Mouse (Mus musculus) limb, embryonic 10.5 days (tissue): ENCODE measurements around the gene Commd7. TPM values are rescaled to one million over a fixed set of nuclear protein-coding genes. Genes with fewer than 3 reads are reported as not detected.
"Not testable (repeated sequence)": the region's sequence is repeated elsewhere in the genome, so short reads cannot be mapped to it uniquely, and the experiment has no call there.

Experiments
- DNase-seq: peaks from one replicate; pipeline ENCODE4 v3.0.0-alpha.2; 2017; ENCODE audit warnings: low spot score
- H3K27ac ChIP-seq: fragments of 300-500 bp; sonication (generic); 2 replicates; pipeline ENCODE4 v1.5.1; 2016; ENCODE audit warnings: mild to moderate bottlenecking
- H3K27me3 ChIP-seq: fragments of 300-500 bp; sonication (generic); 2 replicates; pipeline ENCODE4 v1.6.1; 2016; ENCODE audit warnings: low read depth, mild to moderate bottlenecking; ENCODE audit not compliant: poor library complexity, severe bottlenecking
- H3K36me3 ChIP-seq: fragments of 300-500 bp; sonication (generic); 2 replicates; pipeline ENCODE4 v1.6.1; 2016; ENCODE audit warnings: mild to moderate bottlenecking, moderate library complexity
- H3K4me1 ChIP-seq: fragments of 300-500 bp; sonication (generic); 2 replicates; pipeline ENCODE4 v1.6.1; 2016
- H3K4me3 ChIP-seq: fragments of 300-500 bp; sonication (generic); 2 replicates; pipeline ENCODE4 v1.5.1; 2016; ENCODE audit warnings: mild to moderate bottlenecking, moderate library complexity
- H3K9me3 ChIP-seq: fragments of 300-500 bp; sonication (generic); replicated peaks from 2 replicates; pipeline ENCODE4 v1.6.1; 2016; ENCODE audit warnings: mild to moderate bottlenecking
- WGBS: fragments of 180-500 bp; shearing (Covaris S2); methylation state at CpG from one replicate; pipeline ENCODE4 v1.1.7; 2016; 5-methylcytosine and 5-hydroxymethylcytosine counted together
- polyA plus RNA-seq: library from polyadenylated mRNA; unstranded; fragments of >200 nt; fragmentation: Nextera tagmentation; extraction: Ambion mirVana; gene quantifications from 2 replicates; pipeline ENCODE4 v1.2.1, GENCODE M21; 2016

The Commd7 gene
- 73.9 and 74.4 TPM in 2 replicates for polyA plus RNA-seq

GRCm38 (mm10) chr2:153631976-153632870, at the start of gene Commd7:
TSS of gene Commd7 (minus strand) at chr2:153632781.
- H3K4me1 ChIP-seq: peaks cover 17% of the 10 kb centered on the region
- H3K27ac ChIP-seq: peak within 1 kb of the TSS; percentile 93
- DNase-seq: peak; percentile 91
- H3K36me3 ChIP-seq: peaks cover 23% of the 10 kb centered on the region
- WGBS: 4% methylated on average over 53 of the region's 53 CpGs
- peak within 1 kb of the TSS; percentile 73 for H3K4me3 ChIP-seq
- H3K27me3 ChIP-seq: no peaks in the 10 kb centered on the region
- H3K9me3 ChIP-seq: no peaks in the 10 kb centered on the region

DNA sequence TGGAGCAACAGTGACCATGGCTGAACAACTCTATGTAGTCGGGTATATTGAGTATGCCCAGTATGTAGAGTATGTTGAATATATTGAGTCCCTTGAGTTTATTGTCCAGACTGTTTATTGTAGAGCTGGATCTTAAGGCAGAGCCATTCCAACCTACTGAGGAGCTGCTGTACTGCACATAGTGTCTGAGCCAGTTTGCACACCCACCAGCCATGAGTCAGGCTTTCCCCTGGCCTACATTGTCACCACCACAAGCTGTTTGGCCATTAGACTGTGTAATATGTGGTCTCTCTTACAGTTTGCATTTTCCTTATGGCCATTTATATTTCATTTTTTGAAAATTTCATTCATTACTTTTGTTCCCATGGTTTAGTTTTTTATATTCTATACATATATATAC, 47.4 kb upstream of the Commd7 start:
- DNase-seq: no peak
- Histone ChIP-seq H3K36me3 (peaks cover 67% of the 10 kb centered on the region), H3K4me3 (no peak overlapping the region), H3K4me1 (no peaks in the 10 kb centered on the region), H3K9me3 (no peaks in the 10 kb centered on the region), H3K27ac (no peak overlapping the region), H3K27me3 (no peaks in the 10 kb centered on the region)
- 88% methylated on average over 1 of the region's 1 CpGs for WGBS

DNA sequence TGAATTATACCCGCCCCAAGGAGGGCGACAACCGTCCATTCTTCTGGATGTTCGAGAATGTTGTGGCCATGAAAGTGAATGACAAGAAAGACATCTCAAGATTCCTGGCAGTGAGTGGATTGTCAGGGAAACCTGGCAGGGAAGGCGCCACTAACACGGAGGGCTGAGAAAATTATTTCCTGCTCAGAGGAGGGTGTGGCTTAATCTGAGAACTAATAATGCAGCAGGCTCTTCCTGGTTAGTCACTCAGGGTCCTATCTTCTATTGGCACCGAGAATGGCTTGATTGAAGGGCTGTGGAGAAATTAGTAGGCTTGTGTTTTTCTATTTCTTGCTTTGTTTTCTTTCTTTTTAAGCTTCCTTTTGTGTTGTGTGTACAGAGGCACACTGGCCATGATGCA, 45.0 kb upstream of the Commd7 start:
- Histone ChIP-seq H3K4me3 (no peak overlapping the region), H3K36me3 (peaks cover 83% of the 10 kb centered on the region), H3K4me1 (no peaks in the 10 kb centered on the region), H3K27me3 (no peaks in the 10 kb centered on the region), H3K27ac (no peak overlapping the region), H3K9me3 (no peaks in the 10 kb centered on the region)
- DNase-seq: no peak
- 92% methylated on average over 7 of the region's 7 CpGs for WGBS

- Histone ChIP-seq H3K27me3 (no peaks in the 10 kb centered on the region), H3K27ac (no peak overlapping the region), H3K4me3 (no peak overlapping the region), H3K36me3 (peaks cover 84% of the 10 kb centered on the region), H3K4me1 (no peaks in the 10 kb centered on the region), H3K9me3 (no peaks in the 10 kb centered on the region)
- DNase-seq: no peak
- WGBS: 94% methylated on average over 6 of the region's 6 CpGs
Measured at GRCm38 (mm10) chr2:153676944-153677343, 44.4 kb upstream of the Commd7 start.

DNA sequence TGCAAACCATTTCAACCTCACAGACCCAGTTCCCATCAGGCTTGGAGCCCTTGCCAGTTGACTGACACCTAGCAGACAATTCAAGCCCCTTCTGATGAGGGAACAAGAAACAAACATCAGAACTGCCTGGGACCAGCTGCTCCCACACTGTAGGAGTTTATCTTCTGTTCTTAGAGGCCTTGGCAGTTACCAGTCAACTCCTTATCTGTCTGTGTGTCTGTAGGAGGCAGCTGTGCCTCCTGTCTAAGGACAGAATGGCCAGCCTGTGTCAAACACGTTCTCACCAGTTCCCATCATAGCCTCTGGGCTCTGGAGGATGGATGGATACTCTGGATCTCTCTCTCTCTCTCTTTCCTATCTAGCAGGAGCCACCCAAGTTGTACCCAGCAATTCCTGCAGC, 42.8 kb upstream of the Commd7 start:
- peaks cover 78% of the 10 kb centered on the region for H3K36me3 ChIP-seq
- WGBS: 95% methylated on average over 1 of the region's 1 CpGs

GRCm38 (mm10) chr2:153672619-153673018, 40.0 kb upstream of the Commd7 start:
- no peak overlapping the region for H3K4me3 ChIP-seq
- H3K27me3 ChIP-seq: no peaks in the 10 kb centered on the region
- H3K36me3 ChIP-seq: peaks cover 74% of the 10 kb centered on the region
- 96% methylated on average over 2 of the region's 2 CpGs for WGBS
- H3K4me1 ChIP-seq: no peaks in the 10 kb centered on the region
- no peaks in the 10 kb centered on the region for H3K9me3 ChIP-seq
- no peak overlapping the region for H3K27ac ChIP-seq
- DNase-seq: no peak

More for the DNA sequence above, 42.8 kb upstream of the Commd7 start:
- H3K4me3 ChIP-seq, H3K4me1 ChIP-seq, H3K27me3 ChIP-seq, DNase-seq, H3K27ac ChIP-seq, H3K9me3 ChIP-seq: not testable (repeated sequence)

GRCm38 (mm10) chr2:153670111-153670510, 37.5 kb upstream of the Commd7 start:
- H3K36me3 ChIP-seq: peaks cover 74% of the 10 kb centered on the region
- no peaks in the 10 kb centered on the region for H3K9me3 ChIP-seq
- no peak overlapping the region for H3K4me3 ChIP-seq
- H3K4me1 ChIP-seq: no peaks in the 10 kb centered on the region
- no peak for DNase-seq
- H3K27ac ChIP-seq: no peak overlapping the region
- 94% methylated on average over 5 of the region's 5 CpGs for WGBS
- H3K27me3 ChIP-seq: no peaks in the 10 kb centered on the region

DNA sequence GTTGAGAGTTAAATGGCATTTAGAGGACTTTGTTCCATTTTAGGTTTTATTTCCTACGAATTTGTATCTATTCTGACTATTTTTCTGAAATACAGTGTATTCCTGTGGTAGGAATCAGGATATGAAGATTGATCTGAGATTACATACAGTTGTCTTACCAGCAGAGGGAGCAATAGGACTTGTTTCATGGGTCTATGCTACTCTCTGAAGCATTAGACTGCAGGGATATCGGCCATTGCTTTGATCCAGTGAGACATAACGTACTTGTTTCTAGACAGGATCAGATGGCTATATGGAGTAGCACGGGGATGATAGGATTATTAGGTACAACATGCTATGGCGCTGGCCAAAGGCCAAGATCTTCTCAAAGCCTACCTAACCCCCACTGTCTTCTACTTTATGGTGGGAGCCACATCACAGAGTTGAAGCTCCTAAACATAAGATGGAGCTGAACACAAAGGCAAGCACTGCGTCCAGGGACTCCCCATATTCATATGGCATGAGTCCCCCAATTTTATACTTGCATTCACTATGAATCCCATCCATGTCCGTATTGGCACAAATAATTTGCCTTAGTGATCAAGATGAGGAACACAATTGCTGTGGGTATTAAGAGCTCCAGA, 36.3 kb upstream of the Commd7 start:
- no peaks in the 10 kb centered on the region for H3K27me3 ChIP-seq
- H3K36me3 ChIP-seq: peaks cover 78% of the 10 kb centered on the region
- no peaks in the 10 kb centered on the region for H3K4me1 ChIP-seq
- no peak overlapping the region for H3K27ac ChIP-seq
- H3K4me3 ChIP-seq: no peak overlapping the region
- 80% methylated on average over 7 of the region's 7 CpGs for WGBS
- H3K9me3 ChIP-seq: no peaks in the 10 kb centered on the region
- DNase-seq: no peak

- no peaks in the 10 kb centered on the region for H3K27me3 ChIP-seq
- H3K4me1 ChIP-seq: peaks cover 3% of the 10 kb centered on the region; the same call in 1 of the 2 replicates
- no peak overlapping the region for H3K27ac ChIP-seq
- 95% methylated on average over 7 of the region's 7 CpGs for WGBS
- H3K36me3 ChIP-seq: peaks cover 80% of the 10 kb centered on the region
- no peak for DNase-seq
- no peaks in the 10 kb centered on the region for H3K9me3 ChIP-seq
- no peak overlapping the region for H3K4me3 ChIP-seq
Measured at GRCm38 (mm10) chr2:153665401-153665800, 32.8 kb upstream of the Commd7 start.

DNA sequence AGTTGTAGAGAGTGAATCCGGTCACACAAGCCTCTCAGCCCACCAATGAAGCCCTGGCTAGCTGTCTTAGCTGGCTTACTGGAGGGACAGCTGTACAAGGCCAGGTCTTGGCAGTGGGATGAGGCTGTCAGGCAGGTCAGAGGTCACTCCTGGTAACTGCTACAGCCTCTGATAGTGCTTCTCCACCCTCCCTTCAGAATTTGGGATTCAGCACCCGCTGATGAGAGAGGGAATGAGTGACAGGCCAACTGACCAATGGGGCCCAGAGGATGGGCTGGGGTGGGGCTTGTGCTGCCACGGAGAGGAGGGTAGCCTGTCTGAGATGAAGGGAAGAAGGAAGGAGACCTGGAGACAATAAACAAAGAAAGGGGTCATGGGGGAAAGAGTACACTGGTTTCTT, 28.0 kb upstream of the Commd7 start:
- no peak for DNase-seq
- Histone ChIP-seq H3K9me3 (no peaks in the 10 kb centered on the region), H3K27me3 (no peaks in the 10 kb centered on the region), H3K4me3 (no peak overlapping the region), H3K4me1 (peaks cover 3% of the 10 kb centered on the region; the same call in 1 of the 2 replicates), H3K36me3 (peaks cover 44% of the 10 kb centered on the region), H3K27ac (no peak overlapping the region)
- WGBS: 42% methylated on average over 3 of the region's 3 CpGs

DNA sequence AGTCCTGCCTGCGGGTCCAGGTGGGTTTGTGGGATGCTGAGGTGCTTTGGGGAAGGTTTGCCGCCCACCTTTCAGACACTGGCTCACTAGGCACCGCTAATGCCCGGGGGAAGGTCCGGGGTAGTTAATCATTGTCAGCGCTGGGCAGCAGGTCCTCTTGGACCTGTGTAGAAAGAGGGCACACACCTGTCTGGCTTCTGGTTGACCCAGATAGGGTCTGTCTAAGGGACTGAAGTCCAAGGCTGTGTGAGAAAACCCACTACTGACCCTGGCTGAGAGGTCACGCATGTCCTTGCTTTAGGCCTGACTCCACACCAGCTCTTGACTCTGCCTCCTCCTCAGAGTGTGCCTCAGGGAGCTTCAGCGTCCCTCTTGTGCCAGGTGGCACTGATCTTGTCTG, 25.1 kb upstream of the Commd7 start:
- 88% methylated on average over 8 of the region's 8 CpGs for WGBS
- H3K27ac ChIP-seq, DNase-seq, H3K4me1 ChIP-seq, H3K27me3 ChIP-seq, H3K4me3 ChIP-seq, H3K9me3 ChIP-seq: not testable (repeated sequence)
- H3K36me3 ChIP-seq: peaks cover 24% of the 10 kb centered on the region

- no peak for DNase-seq
- 0 out of 2 replicates have a peak overlapping the region, but pooled peaks have one; percentile 42 for H3K27ac ChIP-seq
- peaks cover 36% of the 10 kb centered on the region for H3K4me1 ChIP-seq
- H3K36me3 ChIP-seq: peaks cover 11% of the 10 kb centered on the region
- H3K9me3 ChIP-seq: no peaks in the 10 kb centered on the region
- H3K27me3 ChIP-seq: peaks cover 10% of the 10 kb centered on the region
- H3K4me3 ChIP-seq: no peak overlapping the region
- WGBS: 21% methylated on average over 3 of the region's 3 CpGs
Measured at GRCm38 (mm10) chr2:153651681-153652080, 19.1 kb upstream of the Commd7 start.

GRCm38 (mm10) chr2:153650014-153650687, 17.6 kb upstream of the Commd7 start:
- Histone ChIP-seq H3K27me3 (peaks cover 10% of the 10 kb centered on the region), H3K4me1 (peaks cover 36% of the 10 kb centered on the region), H3K36me3 (peaks cover 11% of the 10 kb centered on the region), H3K9me3 (no peaks in the 10 kb centered on the region), H3K27ac (peak overlapping the region; percentile 94), H3K4me3 (peak overlapping the region; percentile 89)
- peak; percentile 67 for DNase-seq
- WGBS: 1% methylated on average over 28 of the region's 28 CpGs
